Comparison of ENCODE assay signal across 18 mouse cellular contexts in the genomic region with DNA sequence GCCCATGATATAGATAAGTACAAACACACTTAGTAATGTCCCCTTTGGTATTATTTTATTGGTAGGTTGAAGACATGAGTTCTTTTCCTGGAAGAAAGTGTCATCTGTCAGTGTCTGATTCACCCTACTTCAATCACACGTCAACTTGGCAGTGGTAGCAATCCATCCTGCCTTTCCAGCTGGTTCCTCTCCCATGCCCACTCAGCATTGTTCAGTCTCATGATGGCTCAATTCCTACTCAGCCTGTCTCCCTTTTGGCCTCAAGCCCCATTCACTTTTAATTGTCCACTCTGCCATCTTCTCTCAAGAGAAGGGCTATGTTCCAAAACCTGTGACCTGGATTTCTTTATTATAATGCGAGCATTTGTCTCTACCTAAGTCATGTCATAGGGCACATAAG.
DNase-seq lines count a peak whose midpoint lies in the region; TF ChIP-seq lines count a peak whose summit lies in the region.
"Had no signal": no experiment of that assay in that cellular context is flagged by ENCODE, and none has a peak within 500 bp of the region (broad histone marks: within the 10 kb centered on the region; RNA-seq: fewer than 3 reads in every experiment).

No protein-coding gene starts in this region.

- DNase-seq in heart, adult 11 months = peak; percentile 89
- DNase-seq in heart, postnatal 25 days (ENCODE audit: low spot score) = no peak
- DNase-seq in left cerebral cortex, postnatal 4 days = peak; percentile 22
- DNase-seq in left cerebral cortex, postnatal 10 days (ENCODE audit: extremely low spot score in 1 of 2, low spot score in 2 of 2) = no peak
- peak; percentile 31 to 41 for DNase-seq in layer of hippocampus, adult 2 months (ENCODE audit: low spot score in 2 of 2)
- DNase-seq in ovary, adult 18-20 months (ENCODE audit: low spot score) = no peak
- no peak for DNase-seq in adrenal gland, adult 18-20 months (ENCODE audit: low spot score in 2 of 2)
- DNase-seq: adrenal gland, postnatal 10 days; cerebellum, adult 9-10 months; gastrocnemius, adult 2 months; kidney, postnatal 4 days; thymus, postnatal 14 days had no signal

- H3K4me3 ChIP-seq in layer of hippocampus, adult 2 months = no peak overlapping the region
- H3K4me3 ChIP-seq: embryonic facial prominence, embryonic 13.5 days; gastrocnemius, adult 2 months; hindbrain, embryonic 15.5 days; kidney, embryonic 15.5 days; liver, embryonic 15.5 days; midbrain, embryonic 13.5 days; neural tube, embryonic 13.5 days had no signal

- TF ChIP-seq CTCF in layer of hippocampus, adult 2 months (conservative IDR thresholded peaks at IDR 0.05) = no peak

- H3K27ac ChIP-seq in layer of hippocampus, adult 2 months = no peak overlapping the region
- H3K27ac ChIP-seq: embryonic facial prominence, embryonic 13.5 days; gastrocnemius, adult 2 months; hindbrain, embryonic 15.5 days; kidney, embryonic 15.5 days; liver, embryonic 15.5 days; midbrain, embryonic 13.5 days; neural tube, embryonic 13.5 days had no signal

- intact Hi-C loops in heart, postnatal 25 days (cut with DNase I) = no loop called here
- intact Hi-C loops in left cerebral cortex, postnatal 4 days (cut with DNase I) = no loop called here
- intact Hi-C loops in left cerebral cortex, postnatal 10 days (cut with DNase I) = no loop called here

Comparison
In these comparisons a context has a peak if more than half of its experiments do, and no peak if none do; other contexts are left out.
1. DNase-seq: peak in heart, adult 11 months (single experiment), left cerebral cortex, postnatal 4 days (single experiment) and layer of hippocampus, adult 2 months (2 of 2); none in heart, postnatal 25 days (single experiment), left cerebral cortex, postnatal 10 days (0 of 2), ovary, adult 18-20 months (single experiment) and adrenal gland, adult 18-20 months (0 of 2).